Mouse (Mus musculus): ENCODE results near the gene Spindoc.
A peak's percentile ranks its signal among the peaks of the same experiment; 100 is the strongest.

Gene Spindoc

DNA sequence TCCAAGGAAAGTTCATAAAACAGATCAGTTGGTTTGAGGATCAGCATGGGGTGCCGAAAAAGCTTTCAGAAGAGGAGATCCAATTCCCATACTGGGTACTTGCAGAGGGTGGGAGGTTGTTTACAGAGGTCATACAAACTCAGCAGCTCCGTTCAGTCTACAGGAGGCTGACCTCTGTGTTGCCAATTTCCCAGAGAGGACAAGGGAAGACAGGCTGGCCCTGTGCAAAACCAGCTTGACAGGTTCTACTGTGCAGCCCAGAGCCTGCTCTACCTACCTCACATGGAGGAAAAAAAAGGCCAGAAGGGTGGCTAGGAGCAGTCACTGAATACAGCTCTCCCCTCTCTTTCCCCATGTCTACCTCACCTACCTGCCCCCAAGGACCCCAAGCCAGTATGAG is 48.7 kb downstream of the Spindoc start:
- DNase-seq, result no peak

DNA sequence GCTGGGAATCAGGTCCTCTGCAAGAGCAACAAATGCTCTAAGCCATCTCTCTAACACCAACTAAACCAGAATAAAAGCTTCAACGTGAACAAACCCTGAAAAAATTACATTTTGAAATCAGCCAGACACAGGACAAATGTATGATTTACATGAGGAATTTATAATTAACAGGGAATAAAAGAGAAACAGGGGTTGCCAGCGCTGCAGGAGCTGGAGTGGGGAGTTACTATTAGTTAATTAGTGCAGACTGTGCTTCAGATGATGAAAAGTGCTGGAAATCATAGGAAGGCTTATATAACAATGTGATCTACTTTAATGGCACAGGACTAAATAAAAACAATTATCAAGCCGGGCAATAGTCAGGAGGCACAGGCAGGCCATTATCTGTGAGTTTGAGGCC is 61.4 kb downstream of the Spindoc start:
- no peak for DNase-seq

DNA sequence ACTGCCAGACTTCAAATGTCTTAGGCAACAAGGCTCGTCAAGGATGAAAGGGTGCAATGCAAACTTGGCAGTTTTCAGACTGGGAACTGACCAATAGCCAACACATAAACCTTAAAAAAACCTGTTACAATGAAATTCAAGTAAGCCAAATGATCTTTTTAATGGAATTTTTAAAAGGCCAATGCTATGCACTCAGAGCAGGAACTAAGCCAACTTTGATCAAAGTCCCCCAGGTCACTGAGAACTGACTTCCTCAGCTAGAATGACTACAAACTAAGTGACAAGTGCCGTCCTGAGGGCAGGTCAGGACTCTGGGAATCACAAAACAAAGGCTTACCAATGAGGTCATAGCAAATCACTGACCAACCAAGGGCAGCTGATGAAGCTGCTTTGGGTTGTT is 62.6 kb downstream of the Spindoc start:
- DNase-seq, result no peak

DNA sequence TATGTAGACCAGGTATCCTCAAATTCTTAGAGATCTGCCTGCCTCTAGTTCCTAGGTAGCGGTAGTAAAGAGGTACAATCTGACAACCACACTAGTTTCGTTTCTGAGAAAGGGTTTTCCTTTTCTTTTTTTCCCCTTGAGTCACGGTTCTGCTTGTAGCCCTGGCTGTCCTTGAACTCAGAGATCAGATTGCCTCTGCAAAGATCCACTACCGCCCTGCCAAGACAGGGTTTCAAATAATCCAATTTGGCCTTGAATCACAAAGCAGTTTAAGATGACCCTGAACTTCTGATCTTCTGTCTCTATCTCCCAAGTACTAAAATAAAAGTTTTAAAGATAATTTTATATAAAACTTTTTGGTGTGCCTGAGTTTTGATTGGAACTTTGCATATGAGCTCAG is 65.1 kb downstream of the Spindoc start:
- DNase-seq, result no peak

DNA sequence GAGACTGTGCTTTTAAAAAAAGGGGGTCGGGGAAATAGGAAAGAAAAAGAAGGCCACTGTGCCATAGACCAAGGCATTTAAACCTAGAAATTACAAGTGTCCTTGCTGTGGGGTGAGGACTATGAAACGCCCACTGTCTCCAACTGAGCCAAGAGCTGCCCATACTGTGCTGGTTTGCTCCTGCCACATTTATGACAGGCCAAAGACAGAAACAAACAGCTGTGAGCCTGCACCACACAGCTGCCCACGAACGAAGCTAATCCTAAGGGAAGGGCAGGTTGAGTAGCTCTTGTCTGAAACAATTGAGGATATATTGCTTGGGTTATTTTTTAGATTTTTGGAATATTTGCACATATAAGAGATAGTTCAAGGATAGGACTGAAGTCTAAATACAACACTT is 66.0 kb downstream of the Spindoc start:
- DNase-seq, result no peak

DNA sequence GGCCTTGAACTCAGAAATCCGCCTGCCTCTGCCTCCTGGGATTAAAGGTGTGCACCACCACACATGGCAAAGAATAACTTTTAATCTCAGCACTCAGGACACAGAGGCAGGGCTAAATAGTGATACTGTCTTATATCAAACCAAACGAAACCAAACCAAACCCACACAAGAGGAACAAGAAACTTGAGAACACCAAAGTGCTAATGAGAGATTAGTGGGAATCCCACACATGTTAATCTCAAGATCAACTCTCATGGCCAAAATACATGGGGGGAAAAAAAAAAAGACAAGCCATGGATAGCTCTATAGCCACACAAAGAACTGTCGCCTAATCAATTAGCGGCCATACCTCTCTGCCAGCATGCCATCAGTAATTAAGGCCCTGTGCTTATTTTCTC is 67.2 kb downstream of the Spindoc start:
- no peak for DNase-seq

DNA sequence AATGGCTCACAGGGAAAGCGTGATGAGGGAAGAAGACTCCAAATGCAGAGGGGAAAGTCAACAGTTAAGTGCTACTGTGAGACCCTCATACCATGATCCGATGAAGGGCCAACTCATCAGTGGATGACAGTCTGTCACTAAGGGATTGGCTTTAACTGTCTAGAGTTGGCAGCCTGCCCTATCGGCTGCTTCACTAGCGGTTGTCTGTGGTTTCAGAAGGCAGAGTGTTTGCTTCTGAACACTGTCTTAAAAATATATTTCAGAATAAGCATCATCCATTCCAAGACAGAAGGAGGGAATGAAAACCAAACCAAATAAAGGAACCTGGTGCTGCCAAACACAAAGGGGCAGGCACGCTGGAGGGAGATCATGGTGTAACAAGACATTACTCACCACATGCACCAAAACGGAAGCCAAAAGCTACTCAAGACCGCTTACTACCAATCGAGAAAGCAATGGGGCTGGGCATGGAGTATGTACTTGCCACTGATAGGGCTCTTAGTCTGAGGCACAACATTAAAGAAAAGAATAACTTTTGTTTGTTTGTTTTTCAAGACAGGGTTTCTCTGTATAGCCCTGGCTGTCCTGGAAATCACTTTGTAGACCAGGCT is 67.7 kb downstream of the Spindoc start:
- no peak for DNase-seq

DNA sequence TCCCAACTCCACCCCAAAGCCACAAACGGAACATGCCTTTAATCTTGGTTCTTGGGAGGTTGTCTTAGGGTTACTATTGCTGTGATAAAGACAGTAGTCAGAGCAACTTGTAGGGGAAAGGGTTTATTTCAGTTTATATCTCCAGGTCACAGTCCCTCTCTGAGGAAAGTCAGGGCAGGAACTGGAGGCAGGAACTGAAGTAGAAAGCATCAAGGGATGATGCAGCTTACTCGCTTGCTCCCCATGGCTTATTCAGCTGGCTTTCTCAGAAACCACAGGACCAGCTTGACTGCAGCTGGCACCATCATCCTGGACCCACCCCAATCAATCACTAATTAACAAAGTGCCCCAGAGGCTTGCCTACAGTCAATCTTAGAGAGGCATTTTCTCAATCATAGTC is 69.1 kb downstream of the Spindoc start:
- DNase-seq, result no peak

DNA sequence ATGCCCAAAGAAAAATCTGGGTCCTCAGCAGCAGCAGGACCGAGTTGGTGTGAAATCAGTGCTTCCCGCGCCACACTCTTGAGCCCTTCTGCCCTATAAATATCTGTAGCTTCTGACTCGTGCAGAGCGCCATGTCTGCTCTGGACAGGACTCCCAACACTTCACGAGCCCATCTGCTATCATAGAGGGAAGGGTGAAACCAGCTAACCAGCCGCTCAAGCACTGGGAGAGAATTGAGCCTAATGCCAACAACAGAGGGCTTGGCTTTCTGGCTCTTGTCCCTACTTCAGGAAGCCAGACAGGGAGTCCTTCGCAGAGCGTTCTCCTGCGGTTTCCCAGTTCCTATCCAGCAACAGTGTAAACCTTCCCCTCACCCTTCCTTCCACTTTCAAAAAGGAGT is 71.5 kb downstream of the Spindoc start:
- DNase-seq, result peak; percentile 87

DNA sequence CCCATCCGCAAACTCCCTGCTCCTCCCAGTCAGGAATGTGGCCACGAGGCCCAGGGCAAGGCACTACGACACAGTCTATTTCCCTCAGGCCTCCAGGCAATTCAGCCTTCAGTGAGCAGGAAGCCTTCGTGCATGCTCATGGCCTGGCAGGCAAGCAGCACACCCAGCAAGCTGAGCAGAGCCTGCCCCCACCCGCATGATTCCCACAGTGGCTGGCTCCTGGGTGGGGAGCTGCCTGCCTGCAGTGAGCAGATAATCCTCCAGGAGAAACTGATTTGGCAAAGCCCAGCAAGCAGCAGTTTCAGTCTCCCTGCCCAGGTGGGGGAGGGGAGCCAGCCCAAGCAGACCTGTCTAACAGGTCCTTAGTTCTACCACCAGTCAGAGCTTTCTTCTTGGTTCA is 72.1 kb downstream of the Spindoc start:
- DNase-seq, result peak; percentile 67

DNA sequence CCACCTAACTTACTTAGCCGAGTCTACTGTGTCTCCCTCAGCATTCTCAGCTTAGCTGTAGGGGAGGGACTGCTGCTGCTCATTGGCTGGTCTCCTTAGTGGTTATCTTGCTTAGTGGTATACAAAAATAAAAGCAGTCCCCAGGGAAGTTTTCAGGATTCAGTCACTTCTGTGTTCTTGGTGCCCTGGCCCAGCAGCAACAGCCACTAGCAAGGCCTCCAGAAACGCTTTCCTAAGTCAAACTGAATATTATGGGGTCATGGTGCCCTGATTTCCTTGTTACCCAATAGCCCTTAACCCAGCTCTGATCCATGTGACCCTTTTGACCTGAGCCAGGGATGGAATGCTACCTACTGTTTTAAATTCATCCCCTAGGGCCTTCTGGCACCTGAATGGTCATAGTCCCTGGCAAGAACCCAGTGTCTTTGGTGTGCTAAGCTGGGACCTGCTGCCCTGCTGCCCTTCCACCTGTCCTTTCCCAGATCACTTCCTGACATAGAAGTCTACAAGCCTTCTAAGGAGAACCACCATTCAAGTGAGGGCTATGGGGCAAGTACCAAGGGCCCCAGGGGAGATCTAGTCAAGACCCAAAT is 73.0 kb downstream of the Spindoc start:
- DNase-seq, result peak; percentile 70

DNA sequence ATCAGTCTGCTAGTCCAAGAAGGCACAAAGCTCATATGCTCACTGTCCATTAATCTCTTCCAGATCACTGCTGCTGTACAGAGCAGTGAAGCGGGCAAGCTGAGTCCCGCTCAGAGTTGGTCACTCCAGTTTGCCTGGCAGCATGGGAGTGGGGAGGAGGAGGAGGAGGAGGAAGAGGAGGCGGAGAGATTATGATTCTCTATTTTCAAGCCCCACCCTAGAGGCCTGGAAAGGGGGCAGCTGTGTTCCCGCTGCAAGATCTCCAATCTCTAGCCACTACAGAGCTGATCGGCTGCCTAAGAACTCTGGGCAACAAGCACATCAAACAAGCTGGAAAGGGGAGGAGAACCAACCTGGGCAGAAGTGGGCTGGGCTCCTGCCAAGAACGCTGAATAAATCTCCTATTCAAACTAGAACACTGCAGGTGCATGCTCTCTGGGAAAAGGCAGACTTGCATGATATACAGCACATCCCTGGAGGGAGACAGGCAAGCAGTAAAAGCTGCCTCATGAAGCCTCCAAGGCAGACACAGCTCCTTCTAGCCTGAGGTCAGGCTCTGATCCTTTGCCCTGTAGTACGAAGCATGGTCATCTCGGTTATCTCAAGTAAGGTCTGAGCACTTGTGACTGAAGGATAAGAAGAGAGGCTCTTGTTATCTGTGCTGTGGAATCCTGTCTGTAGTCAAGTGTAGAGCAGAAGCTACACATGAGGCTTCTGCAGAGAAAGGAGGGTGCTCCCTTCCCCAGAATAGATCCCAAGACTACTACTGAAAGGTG is 74.6 kb downstream of the Spindoc start:
- no peak for DNase-seq

DNA sequence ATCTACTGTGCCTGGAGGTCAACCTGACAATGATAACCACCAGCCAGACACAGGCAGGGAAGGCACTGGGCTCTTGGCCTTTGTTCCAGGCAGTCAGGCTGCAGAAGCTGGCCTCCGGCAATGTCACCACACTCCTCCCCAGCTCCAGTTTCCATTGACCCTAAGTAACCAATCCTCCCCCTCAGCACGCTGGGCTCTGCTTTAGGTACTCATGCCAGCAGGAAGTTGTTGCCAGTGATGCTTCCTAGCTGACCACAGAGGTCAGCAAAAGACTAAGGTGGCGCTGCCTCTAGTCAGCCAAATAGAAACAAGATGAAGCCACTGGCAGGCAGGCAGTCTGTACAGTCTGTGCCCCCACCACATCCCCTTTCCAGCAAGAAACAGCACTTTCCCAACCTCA is 75.8 kb downstream of the Spindoc start:
- DNase-seq, result no peak

DNA sequence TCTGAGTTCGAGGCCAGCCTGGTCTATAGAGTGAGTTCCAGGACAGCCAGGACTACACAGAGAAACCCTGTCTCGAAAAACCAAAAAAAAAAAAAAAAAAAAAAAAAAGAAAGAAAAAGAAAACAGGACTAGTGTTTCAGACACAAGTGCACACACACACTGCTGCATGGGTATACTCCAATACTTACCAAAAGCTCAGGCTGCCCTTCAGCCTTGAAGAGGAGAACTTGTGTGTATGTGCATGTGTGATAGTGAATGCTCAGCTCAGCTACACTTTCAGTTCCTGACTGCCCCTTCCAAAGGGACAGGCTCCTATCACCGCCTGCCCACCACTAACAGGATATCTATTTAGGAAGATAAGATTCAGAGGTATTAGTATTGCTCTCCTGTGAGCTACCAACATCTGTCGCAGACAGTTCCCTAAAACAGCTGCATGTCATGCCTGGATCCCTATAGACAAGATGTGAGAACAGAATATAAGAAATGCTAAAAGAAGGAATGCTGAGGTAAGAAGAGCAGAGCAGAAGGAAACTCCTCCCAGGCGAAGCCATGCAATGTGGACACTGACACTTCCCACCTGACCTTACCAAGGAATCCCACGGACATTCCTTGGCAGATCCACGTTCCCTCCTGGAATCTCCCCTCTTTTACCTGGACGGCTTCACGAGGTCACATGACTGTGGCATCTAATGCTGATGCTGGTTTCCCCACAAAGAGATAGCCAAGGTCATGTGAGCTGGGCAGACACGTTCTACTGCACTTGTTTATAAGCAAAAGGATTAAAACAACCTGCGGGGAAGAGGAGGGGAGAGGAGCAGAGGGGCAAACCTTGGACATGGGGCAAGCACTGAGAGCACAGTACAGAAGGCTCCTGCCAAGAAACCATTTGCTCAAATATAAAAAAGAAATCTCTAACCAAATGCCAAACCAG is 77.1 kb downstream of the Spindoc start:
- no peak for DNase-seq

DNA sequence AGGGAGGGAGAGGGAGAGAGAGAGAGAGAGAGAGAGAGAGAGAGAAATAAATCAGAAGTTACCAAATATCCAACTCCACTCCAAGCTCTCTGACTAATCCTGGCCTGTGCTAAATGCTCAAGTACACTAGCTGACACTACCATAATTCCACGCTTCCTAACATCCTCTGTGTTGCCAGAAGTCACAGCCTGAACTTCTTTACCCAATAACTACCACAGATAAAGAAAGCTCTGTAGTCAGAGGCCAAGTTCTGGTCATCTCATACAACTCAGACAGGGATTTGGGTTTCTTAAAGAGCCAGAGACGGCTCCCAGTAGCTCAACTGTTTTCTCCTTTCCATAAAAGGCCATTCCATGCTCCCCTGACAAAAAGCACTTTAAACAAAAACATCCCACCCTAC is 78.0 kb downstream of the Spindoc start:
- no peak for DNase-seq
